Mouse (Mus musculus): ENCODE measurements around the gene Zfp839. TPM values are rescaled to one million over a fixed set of nuclear protein-coding genes. Genes with fewer than 3 reads are reported as not detected.

The Zfp839 gene
- 3.2 and 4.0 TPM in 2 replicates for polyA plus RNA-seq (2016; fragmentation: Nextera tagmentation; extraction: Ambion mirVana)

DNA sequence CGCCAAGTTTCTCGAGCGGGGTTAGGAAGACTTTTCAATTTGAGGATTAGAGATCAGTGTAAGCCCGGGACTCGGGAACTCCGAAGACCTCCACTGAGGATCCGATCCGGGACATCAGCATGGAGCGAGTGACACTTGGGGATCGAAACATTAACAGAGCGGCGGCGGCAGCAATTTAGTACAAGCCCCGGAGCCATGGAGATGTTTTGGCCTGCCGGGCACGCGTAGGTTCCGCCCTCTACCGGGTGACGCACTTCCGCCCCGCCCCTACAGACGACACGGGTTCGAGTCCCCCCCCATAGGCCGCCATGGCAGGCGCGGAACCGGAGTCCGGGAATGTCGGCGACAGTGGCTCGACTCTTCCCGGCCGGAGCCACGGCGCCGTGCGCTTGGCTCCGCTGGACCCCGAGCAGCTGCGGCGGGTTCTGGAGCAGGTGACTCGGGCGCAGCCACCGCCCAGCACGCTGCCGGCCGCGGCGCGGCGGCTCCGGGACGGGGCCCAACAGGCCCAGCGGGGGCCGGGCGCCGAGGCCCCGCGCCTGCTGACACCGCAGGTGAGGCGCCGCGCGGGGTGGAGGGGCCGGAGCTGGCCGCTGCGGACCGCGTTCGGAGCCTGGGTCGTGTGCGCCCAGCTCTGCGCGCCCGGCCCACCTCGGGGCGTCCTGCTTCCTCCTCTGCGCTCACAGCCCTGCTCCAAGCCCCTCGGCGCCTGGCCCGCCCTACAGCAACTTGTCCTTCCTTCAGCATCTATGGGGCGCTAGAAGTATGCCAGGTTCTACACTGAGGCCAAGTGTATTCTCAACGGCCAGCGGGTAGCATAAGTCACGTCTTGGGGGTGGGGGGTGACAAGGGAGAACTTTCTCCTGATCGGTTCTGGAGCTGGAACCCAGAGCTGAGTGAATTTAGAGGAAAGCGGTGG, at the start of gene Zfp839:
TSS of gene Zfp839 (plus strand) at position 244 of the 919 bp plus-strand sequence.
- Histone ChIP-seq H3K4me3 (peak within 1 kb of the TSS; percentile 86), H3K9ac (peak within 1 kb of the TSS; percentile 91), H3K9me3 (replicated peaks) (no peaks in the 10 kb centered on the region), H3K27ac (peak within 1 kb of the TSS; percentile 86), H3K27me3 (replicated peaks) (no peaks in the 10 kb centered on the region), H3K36me3 (peaks cover 5% of the 10 kb centered on the region), H3K4me2 (peak within 1 kb of the TSS; percentile 93), H3K4me1 (peaks cover 53% of the 10 kb centered on the region)
- WGBS (ENCODE audit: insufficient replicate concordance), result under 1% methylated on average over 88 of the region's 89 CpGs
- ATAC-seq, result peak; percentile 65

DNA sequence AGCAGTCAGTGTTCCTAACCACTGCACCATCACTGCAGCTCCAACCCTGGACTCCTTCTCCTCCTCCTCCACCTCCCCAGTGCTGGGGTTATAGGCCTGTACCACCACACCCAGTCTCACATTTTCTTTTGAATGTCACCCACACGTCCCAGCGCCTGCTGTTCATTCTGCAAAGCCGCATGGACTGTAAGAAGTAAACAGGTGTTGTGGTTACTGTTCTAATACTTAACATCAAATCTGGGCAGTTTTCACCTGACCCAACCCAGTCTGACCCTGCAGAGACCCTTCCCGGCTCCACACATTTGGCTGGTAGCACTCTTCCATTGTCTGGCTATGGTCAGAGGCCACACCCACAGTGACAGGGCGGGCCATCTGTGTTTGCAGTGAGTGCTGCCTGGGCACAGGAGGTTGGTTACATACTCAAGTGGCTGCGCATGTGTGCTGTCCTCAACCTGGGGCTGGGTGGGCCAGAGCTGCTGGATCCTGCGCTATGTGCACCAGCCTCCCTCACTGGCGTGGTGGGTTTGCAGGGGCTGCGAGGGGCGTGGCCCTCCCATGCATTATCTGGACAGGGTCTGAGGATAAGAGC, 48.1 kb upstream of the Zfp839 start:
- Histone ChIP-seq H3K4me3 (no peak overlapping the region), H3K36me3 (peaks cover 8% of the 10 kb centered on the region), H3K27me3 (replicated peaks) (no peaks in the 10 kb centered on the region), H3K4me2 (no peak overlapping the region), H3K9me3 (replicated peaks) (no peaks in the 10 kb centered on the region), H3K4me1 (peaks cover 20% of the 10 kb centered on the region), H3K9ac (no peak overlapping the region), H3K27ac (no peak overlapping the region)
- ATAC-seq, result no peak
- 75% methylated on average over 10 of the region's 10 CpGs for WGBS (ENCODE audit: insufficient replicate concordance)

DNA sequence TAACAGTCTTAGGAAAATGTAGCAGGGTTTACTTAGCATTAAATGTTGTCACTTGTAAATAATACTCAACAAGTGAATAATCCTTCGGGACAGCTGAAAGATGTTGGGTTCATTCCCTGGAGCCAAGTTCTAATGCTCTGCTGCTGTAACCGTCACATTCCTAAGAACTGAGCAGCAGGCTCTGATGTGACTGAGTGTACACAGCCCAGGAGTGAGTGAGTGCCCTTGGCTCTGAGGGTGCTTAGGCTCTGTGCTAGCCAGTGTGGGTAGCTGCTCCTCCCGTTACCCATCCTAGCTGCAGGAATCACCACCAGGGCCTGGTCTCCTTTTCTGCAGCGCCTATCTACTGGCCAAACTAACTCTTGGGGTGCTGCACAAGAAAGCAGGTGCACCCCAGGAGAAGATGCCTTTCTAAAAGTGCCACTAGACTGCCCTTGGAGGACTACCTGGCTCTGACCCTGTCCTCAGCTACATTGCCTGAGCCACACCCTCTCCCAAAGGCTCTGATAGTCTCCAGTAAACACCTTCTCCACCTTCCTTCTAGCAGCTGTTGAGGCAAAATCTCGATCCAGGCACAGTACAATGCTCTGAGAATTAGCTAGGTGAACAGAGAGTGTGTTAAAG, 47.3 kb upstream of the Zfp839 start:
- Histone ChIP-seq H3K4me1 (peaks cover 14% of the 10 kb centered on the region), H3K9ac (no peak overlapping the region), H3K36me3 (peaks cover 10% of the 10 kb centered on the region), H3K9me3 (replicated peaks) (no peaks in the 10 kb centered on the region), H3K4me2 (no peak overlapping the region), H3K27ac (no peak overlapping the region), H3K4me3 (no peak overlapping the region), H3K27me3 (replicated peaks) (no peaks in the 10 kb centered on the region)
- no peak for ATAC-seq
- WGBS (ENCODE audit: insufficient replicate concordance), result 83% methylated on average over 5 of the region's 5 CpGs

DNA sequence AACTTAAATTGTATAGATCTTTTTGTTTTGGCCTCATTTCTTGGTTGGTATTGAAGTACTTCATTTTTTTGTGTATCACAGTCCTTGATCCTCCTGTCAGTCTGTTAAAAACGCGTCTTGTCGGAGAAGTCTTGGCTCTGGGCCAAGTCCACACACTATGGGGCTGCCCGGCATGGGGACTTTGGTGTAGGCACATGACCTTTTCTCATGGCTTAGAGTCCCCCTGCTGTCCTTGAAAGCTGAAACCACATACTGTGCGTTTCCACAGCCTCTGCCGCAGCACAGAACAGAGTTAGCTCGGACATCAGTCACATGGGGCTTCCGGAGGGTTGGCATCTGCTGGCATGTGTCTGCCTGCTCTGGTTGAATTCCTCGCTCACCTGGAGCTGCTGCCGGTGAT, 45.8 kb upstream of the Zfp839 start:
- 77% methylated on average over 10 of the region's 10 CpGs for WGBS (ENCODE audit: insufficient replicate concordance)

DNA sequence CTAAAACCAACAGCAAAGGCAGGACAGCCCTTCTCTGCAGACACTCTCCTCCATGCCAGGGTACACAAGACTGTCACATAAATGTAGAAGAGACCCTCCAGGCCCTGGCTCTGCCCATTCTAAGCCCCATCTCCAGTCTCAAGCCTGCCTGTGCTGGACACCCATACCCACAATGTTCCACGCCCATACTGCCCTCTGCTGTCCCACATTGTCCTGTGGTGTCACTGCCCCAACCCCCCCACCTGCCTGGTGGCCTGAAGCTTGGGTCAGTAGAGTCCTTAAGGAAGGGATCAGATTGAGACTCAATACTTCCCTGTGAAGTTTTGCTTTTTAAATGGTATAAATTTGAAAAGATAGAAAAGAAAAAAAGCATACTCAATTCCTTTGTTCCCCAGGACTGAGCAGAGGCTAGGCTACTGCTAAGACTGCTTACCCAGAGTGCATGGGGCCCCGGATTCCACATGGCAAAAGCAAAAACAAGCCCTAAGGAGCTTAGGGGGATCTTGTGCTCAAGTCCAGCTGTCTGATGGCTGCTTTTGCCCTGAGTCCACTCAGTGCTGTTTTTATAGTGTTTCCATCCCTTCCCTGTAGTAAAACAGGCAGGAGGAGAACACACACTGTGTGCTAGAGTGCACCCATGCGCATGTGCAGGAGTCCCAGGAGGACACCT, 43.6 kb upstream of the Zfp839 start:
- Histone ChIP-seq H3K27me3 (replicated peaks) (no peaks in the 10 kb centered on the region), H3K4me2 (no peak overlapping the region), H3K27ac (no peak overlapping the region), H3K9me3 (replicated peaks) (no peaks in the 10 kb centered on the region), H3K36me3 (peaks cover 11% of the 10 kb centered on the region), H3K4me3 (no peak overlapping the region), H3K4me1 (peaks cover 10% of the 10 kb centered on the region), H3K9ac (no peak overlapping the region)
- ATAC-seq, result no peak
- 72% methylated on average over 3 of the region's 3 CpGs for WGBS (ENCODE audit: insufficient replicate concordance)

More for the DNA sequence above, 45.8 kb upstream of the Zfp839 start:
- peaks cover 14% of the 10 kb centered on the region for H3K4me1 ChIP-seq
- no peaks in the 10 kb centered on the region for H3K27me3 ChIP-seq (replicated peaks)
- H3K36me3 ChIP-seq, result peaks cover 11% of the 10 kb centered on the region
- H3K4me2 ChIP-seq, result no peak overlapping the region
- H3K4me3 ChIP-seq, result no peak overlapping the region
- no peak overlapping the region for H3K27ac ChIP-seq
- no peak overlapping the region for H3K9ac ChIP-seq
- no peak for ATAC-seq
- H3K9me3 ChIP-seq (replicated peaks), result no peaks in the 10 kb centered on the region

DNA sequence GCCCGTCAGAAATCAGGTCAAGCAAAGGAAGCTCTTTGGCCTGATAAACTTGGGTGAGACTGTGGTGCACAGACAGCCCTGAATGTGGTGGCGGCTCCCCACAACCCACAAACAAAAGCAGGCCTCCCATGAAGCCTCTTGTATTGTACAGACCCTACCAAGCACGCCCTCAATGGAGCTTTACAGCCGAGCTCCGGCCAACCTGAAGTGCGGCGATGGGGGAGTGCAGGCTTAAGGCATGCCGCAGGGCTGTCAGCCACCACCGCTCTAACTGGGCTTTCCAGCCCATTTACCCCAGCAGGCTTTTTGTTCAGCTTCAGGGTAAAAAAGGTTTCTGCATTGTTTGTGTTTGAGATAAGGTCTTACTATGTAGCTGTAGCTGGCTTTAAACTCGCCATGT, 41.6 kb upstream of the Zfp839 start:
- peaks cover 11% of the 10 kb centered on the region for H3K36me3 ChIP-seq
- H3K9me3 ChIP-seq (replicated peaks), result no peaks in the 10 kb centered on the region
- no peak overlapping the region for H3K4me3 ChIP-seq
- no peak overlapping the region for H3K4me2 ChIP-seq
- no peaks in the 10 kb centered on the region for H3K4me1 ChIP-seq
- ATAC-seq, result no peak
- no peaks in the 10 kb centered on the region for H3K27me3 ChIP-seq (replicated peaks)
- H3K9ac ChIP-seq, result no peak overlapping the region
- WGBS (ENCODE audit: insufficient replicate concordance), result 80% methylated on average over 10 of the region's 10 CpGs
- H3K27ac ChIP-seq, result no peak overlapping the region

DNA sequence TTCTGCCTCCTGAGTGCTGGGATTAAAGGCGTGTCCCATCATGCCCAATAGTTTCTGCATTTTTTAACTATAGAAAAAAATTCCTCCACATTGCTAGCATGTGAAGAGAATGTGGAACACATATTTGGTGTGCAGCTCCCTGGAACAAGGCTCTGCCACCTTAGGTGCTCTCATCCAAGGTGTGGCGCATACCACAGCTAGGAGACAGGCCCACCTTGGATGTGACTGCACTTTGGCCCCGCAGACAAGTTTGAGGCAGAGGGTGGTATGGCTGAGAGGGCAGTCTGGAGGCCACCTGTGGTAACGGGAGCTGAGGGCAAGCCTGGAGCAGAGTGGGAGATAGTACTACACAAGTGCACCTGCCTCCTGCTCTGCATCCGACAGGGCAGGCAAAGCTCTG, 41.2 kb upstream of the Zfp839 start:
- H3K4me3 ChIP-seq, result no peak overlapping the region
- no peak for ATAC-seq
- 80% methylated on average over 5 of the region's 5 CpGs for WGBS (ENCODE audit: insufficient replicate concordance)
- H3K36me3 ChIP-seq, result peaks cover 11% of the 10 kb centered on the region
- no peaks in the 10 kb centered on the region for H3K4me1 ChIP-seq
- H3K9me3 ChIP-seq (replicated peaks), result no peaks in the 10 kb centered on the region
- no peaks in the 10 kb centered on the region for H3K27me3 ChIP-seq (replicated peaks)
- H3K9ac ChIP-seq, result no peak overlapping the region
- no peak overlapping the region for H3K4me2 ChIP-seq
- H3K27ac ChIP-seq, result no peak overlapping the region

DNA sequence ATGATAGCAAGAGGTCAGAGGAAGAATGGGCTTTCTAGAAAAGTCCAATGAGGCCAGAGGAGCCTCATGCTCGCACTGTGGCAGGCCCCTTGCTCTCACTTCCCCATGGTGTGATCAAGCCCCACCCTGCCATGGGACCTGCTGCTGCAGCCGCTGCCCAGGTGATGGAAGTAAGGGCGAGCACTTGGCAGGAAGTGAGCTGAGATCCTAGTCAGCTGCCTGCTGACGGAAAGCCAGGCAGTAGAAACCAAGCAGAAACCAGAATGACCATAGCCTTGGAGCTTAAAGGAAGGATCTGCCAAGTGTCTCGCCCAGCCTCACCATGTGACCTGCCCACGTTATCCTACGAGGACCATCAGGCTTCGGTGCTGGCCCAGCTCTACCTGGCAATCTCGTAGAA, 36.9 kb upstream of the Zfp839 start:
- Histone ChIP-seq H3K9ac (no peak overlapping the region), H3K4me1 (no peaks in the 10 kb centered on the region), H3K4me2 (no peak overlapping the region), H3K36me3 (no peaks in the 10 kb centered on the region), H3K9me3 (replicated peaks) (no peaks in the 10 kb centered on the region), H3K4me3 (no peak overlapping the region), H3K27me3 (replicated peaks) (no peaks in the 10 kb centered on the region), H3K27ac (no peak overlapping the region)
- no peak for ATAC-seq
- 71% methylated on average over 9 of the region's 9 CpGs for WGBS (ENCODE audit: insufficient replicate concordance)

DNA sequence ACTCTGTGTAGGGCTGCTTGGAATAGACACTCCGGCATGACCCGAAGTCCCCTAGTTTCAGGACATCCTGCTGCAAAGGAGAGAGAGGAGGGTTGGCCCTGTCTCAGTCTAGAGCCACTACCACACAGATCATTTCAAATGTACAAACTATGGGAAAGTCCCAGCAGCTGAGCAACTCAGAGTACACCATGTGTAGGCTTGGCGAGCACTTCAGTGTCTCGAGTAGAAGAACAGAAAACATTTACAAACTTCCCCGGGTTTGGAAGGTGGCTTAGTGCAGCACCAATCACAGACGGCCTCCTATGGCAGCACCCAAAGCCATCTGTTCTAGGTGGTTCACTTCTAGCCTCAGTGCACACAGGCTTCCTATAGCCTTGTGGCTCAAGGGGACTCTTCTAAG, 36.4 kb upstream of the Zfp839 start:
- no peak for ATAC-seq
- no peaks in the 10 kb centered on the region for H3K27me3 ChIP-seq (replicated peaks)
- no peaks in the 10 kb centered on the region for H3K9me3 ChIP-seq (replicated peaks)
- no peak overlapping the region for H3K27ac ChIP-seq
- no peaks in the 10 kb centered on the region for H3K4me1 ChIP-seq
- no peaks in the 10 kb centered on the region for H3K36me3 ChIP-seq
- 83% methylated on average over 6 of the region's 6 CpGs for WGBS (ENCODE audit: insufficient replicate concordance)
- no peak overlapping the region for H3K4me2 ChIP-seq
- no peak overlapping the region for H3K4me3 ChIP-seq
- no peak overlapping the region for H3K9ac ChIP-seq

DNA sequence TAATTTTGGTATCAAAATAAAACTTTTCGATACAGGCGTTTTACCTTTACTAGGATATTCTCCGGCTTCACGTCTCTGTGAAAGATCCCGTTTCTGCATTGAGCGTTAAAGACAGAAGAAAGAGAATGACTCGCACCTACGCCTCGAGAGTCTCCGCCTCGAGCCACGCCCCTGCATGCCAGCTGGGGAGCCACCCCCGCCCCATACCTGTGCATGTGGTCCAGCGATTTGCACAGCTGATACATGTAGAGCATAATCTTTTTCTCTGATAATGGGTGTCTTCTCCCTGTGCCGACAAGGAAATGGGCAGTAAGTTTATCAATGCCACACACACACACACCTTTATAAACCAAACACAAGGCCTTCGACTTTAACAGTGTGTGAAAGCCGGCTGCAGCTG, 35.1 kb upstream of the Zfp839 start:
- Histone ChIP-seq H3K4me1 (no peaks in the 10 kb centered on the region), H3K9me3 (replicated peaks) (no peaks in the 10 kb centered on the region), H3K27ac (no peak overlapping the region), H3K36me3 (no peaks in the 10 kb centered on the region), H3K27me3 (replicated peaks) (no peaks in the 10 kb centered on the region), H3K4me2 (no peak overlapping the region), H3K9ac (no peak overlapping the region), H3K4me3 (no peak overlapping the region)
- no peak for ATAC-seq
- 54% methylated on average over 17 of the region's 17 CpGs for WGBS (ENCODE audit: insufficient replicate concordance)

DNA sequence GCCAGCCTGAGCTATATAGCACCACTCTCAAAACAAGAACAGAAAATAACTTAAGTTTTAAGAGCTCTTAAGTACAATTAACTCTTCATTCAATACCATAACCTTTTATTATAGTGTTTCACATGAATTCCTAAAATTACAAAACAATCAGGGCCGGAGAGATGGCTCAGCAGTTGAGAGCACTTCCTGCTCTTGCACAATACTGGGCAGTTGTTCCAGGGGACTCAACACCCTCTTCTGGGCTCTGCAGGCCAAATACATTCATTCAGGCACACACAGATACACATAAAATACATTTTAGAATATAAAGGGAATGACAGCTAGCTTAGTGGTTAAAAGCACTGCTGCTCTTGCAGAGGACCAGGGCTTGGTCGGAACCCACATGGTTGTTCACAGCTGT, 33.2 kb upstream of the Zfp839 start:
- Histone ChIP-seq H3K27ac (no peak overlapping the region), H3K4me3 (no peak overlapping the region), H3K9me3 (replicated peaks) (no peaks in the 10 kb centered on the region), H3K27me3 (replicated peaks) (no peaks in the 10 kb centered on the region), H3K9ac (no peak overlapping the region), H3K4me1 (no peaks in the 10 kb centered on the region), H3K4me2 (no peak overlapping the region), H3K36me3 (no peaks in the 10 kb centered on the region)
- no peak for ATAC-seq
- WGBS (ENCODE audit: insufficient replicate concordance), result 87% methylated on average over 2 of the region's 2 CpGs

DNA sequence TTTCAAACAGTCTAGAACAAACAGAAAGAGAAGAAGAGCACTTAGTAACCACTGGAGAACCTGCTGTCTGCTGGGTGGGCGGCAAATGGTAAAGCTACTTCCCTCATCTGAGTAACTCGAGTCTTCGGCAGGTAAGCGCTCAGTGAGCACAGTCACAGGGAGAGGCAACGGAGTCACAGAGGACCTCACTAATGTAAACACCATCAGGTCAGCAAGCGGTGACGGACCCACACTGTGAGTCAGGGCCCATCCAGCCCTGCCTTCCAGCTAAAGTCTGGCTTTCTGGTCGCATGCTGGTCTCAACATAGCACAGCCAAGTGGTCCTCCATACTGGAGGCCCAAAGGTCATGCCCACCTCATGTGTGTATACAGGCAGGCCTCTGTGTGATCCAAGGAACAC, 30.7 kb upstream of the Zfp839 start:
- Histone ChIP-seq H3K9me3 (replicated peaks) (no peaks in the 10 kb centered on the region), H3K9ac (no peak overlapping the region), H3K36me3 (no peaks in the 10 kb centered on the region), H3K4me1 (no peaks in the 10 kb centered on the region), H3K4me2 (no peak overlapping the region), H3K4me3 (no peak overlapping the region), H3K27ac (no peak overlapping the region), H3K27me3 (replicated peaks) (no peaks in the 10 kb centered on the region)
- WGBS (ENCODE audit: insufficient replicate concordance), result 68% methylated on average over 8 of the region's 8 CpGs
- ATAC-seq, result no peak

Data from liver, embryonic 12.5 days (tissue).